Mouse (Mus musculus): Measurements from ENCODE around the gene Gnb3. TPM values are rescaled to one million over a fixed set of nuclear protein-coding genes. Genes with fewer than 3 reads are reported as not detected.

Gene Gnb3
- polyA plus RNA-seq (2014; fragmentation: Nextera tagmentation; extraction: Ambion mirVana): 0.44 and 0.54 TPM in 2 replicates

DNA sequence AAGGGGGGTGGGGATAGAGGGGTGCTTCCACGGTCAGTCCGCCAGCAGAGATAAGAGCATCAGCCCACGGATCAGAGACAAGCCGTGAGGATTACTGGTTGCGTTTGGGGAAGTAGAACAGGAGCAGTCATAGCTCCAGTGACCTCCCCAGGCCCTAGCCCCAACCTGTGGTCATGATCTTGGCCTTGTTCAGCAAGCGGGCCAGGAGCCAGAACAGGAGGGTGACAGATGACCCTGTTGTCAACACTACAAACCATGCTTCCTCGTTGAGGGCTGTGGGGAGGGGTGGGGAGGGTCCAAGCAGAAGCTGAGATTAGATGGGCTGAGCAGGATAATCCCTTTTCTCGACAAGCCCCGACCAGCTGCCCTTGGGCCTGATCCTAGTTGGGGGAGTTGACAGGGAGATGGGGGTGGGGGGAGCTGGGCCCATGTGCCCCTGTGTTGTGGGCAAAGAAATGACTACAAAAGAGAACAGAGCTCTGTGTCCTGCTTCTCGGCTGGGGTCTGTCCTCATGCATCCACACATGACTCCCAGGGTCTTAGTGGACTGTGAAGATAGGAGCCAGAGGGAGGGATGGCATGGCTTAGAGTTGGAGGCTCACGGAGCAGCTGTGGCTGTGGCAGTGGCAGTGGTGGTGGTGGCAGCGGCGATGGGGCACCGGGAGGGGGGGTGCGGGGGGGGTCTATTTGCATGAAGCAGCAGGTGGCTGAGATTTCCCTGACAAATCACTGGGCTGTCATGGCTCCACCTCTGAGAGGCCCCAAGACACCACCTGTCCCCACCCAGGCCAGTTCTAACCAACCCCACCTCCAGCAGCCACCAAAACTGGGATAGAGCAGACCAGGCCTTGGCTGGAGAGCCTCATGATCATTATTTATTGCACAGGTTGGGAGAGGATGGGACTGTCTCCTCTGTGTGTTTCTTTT is at the start of gene Gnb3:
Gnb3 (minus strand) TSS at position 35 of the 927 bp plus-strand sequence.
- WGBS: 42% methylated on average over 15 of the region's 15 CpGs
- Histone ChIP-seq H3K9ac (replicated peaks; ENCODE audit: low read depth, low read length) (peak within 1 kb of the TSS; percentile 8; the same call in 1 of the 2 replicates), H3K4me3 (ENCODE audit: low read depth, low read length) (no peak within 1 kb of the TSS), H3K27ac (ENCODE audit: low read depth, low read length) (no peak within 1 kb of the TSS), H3K4me1 (ENCODE audit: control insufficient read depth, insufficient read depth, low read length) (no peaks in the 10 kb centered on the region), H3K27me3 (ENCODE audit: control insufficient read depth, insufficient read depth, low read length) (no peaks in the 10 kb centered on the region), H3K9me3 (ENCODE audit: control insufficient read depth, low read length) (no peaks in the 10 kb centered on the region), H3K36me3 (ENCODE audit: control insufficient read depth, insufficient read depth, low read length) (peaks cover 3% of the 10 kb centered on the region), H3K4me2 (ENCODE audit: low read depth, low read length) (no peak within 1 kb of the TSS)
- ATAC-seq (ENCODE audit: low read depth): no peak

DNA sequence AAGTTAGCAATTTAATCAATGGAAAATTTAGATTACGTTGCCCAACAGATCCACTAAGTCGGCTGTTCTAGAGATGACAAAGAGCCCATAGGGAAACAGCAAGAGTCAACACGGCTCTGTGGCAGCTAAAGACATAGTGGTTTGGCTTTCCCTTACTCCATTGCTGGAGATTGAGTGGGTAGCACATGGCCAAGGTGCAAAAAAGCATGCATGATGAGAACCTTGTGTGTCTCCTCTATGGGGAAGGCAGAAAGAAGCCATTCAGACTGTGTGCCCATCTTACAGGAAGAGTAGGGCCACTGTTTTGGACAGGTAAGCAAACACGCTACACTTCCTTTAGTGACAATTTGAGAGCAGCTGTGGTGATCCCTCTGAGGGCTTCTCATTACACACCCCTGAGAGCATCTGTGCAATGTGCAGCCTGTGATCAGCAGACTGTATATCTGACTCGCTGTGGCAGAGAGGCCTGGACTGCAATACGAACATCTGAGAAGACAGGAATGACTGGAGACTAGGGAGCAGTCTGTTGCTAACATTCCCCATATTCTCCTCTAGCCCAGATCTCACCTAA is 48.6 kb upstream of the Gnb3 start:
- no peak overlapping the region for H3K9ac ChIP-seq (replicated peaks; ENCODE audit: low read depth, low read length)
- no peak overlapping the region for H3K4me2 ChIP-seq (ENCODE audit: low read depth, low read length)
- H3K4me3 ChIP-seq (ENCODE audit: low read depth, low read length): no peak overlapping the region
- no peaks in the 10 kb centered on the region for H3K4me1 ChIP-seq (ENCODE audit: control insufficient read depth, insufficient read depth, low read length)
- 86% methylated on average over 6 of the region's 6 CpGs for WGBS
- H3K27ac ChIP-seq (ENCODE audit: low read depth, low read length): no peak overlapping the region
- no peaks in the 10 kb centered on the region for H3K36me3 ChIP-seq (ENCODE audit: control insufficient read depth, insufficient read depth, low read length)
- no peaks in the 10 kb centered on the region for H3K27me3 ChIP-seq (ENCODE audit: control insufficient read depth, insufficient read depth, low read length)
- no peaks in the 10 kb centered on the region for H3K9me3 ChIP-seq (ENCODE audit: control insufficient read depth, low read length)
- ATAC-seq (ENCODE audit: low read depth): no peak

DNA sequence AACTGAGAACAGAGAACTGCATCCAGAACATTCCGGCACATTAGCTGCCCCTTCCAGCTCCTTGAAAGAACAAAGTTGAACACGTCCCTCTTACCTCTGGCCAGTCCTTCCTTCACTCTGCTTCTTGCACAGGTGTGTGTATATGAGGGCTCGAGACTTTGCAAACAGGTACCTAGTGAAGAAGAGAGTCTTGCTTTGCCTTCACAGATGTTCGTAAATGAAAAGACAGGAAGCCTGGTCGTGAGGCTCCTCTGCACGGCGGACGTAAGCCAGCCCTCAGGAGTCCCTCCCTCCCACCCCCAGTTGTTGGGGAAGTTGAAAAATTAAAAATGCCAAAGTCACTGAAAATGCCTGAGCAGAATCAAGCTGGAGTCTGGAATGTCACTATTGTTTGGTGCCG is 47.9 kb upstream of the Gnb3 start, which contains the start of gene Cd4:
Cd4 (minus strand) TSS at position 236 of the 400 bp plus-strand sequence.
- 89% methylated on average over 9 of the region's 9 CpGs for WGBS
- Histone ChIP-seq H3K27me3 (ENCODE audit: control insufficient read depth, insufficient read depth, low read length) (no peaks in the 10 kb centered on the region), H3K4me2 (ENCODE audit: low read depth, low read length) (no peak within 1 kb of the TSS), H3K36me3 (ENCODE audit: control insufficient read depth, insufficient read depth, low read length) (no peaks in the 10 kb centered on the region), H3K27ac (ENCODE audit: low read depth, low read length) (no peak within 1 kb of the TSS), H3K9ac (replicated peaks; ENCODE audit: low read depth, low read length) (no peak within 1 kb of the TSS), H3K9me3 (ENCODE audit: control insufficient read depth, low read length) (no peaks in the 10 kb centered on the region), H3K4me3 (ENCODE audit: low read depth, low read length) (no peak within 1 kb of the TSS), H3K4me1 (ENCODE audit: control insufficient read depth, insufficient read depth, low read length) (no peaks in the 10 kb centered on the region)
- no peak for ATAC-seq (ENCODE audit: low read depth)

DNA sequence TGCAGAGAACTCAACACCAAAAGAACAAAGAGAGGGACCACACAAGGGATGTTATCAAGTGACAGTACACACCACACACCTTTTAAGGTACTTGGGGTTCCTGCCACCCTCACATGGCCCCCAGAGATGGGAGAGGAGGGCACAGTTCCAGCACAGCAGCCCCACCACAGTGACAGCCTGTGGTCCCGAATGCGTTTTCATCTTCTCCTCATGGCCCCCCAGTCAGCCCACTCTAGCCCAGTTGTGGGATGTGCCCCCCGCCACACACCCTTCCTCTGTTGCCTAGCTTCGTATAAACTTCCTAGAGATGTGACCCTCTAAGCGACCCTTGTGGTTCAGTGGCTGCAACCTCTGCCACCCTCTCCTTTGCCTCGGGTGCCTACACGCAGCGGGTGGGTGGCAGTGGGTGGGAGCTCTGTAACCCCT is 45.9 kb upstream of the Gnb3 start:
- Histone ChIP-seq H3K27ac (ENCODE audit: low read depth, low read length) (no peak overlapping the region), H3K4me3 (ENCODE audit: low read depth, low read length) (no peak overlapping the region), H3K9ac (replicated peaks; ENCODE audit: low read depth, low read length) (no peak overlapping the region), H3K27me3 (ENCODE audit: control insufficient read depth, insufficient read depth, low read length) (no peaks in the 10 kb centered on the region), H3K9me3 (ENCODE audit: control insufficient read depth, low read length) (no peaks in the 10 kb centered on the region), H3K4me1 (ENCODE audit: control insufficient read depth, insufficient read depth, low read length) (no peaks in the 10 kb centered on the region), H3K36me3 (ENCODE audit: control insufficient read depth, insufficient read depth, low read length) (no peaks in the 10 kb centered on the region), H3K4me2 (ENCODE audit: low read depth, low read length) (no peak overlapping the region)
- WGBS: 97% methylated on average over 8 of the region's 8 CpGs
- no peak for ATAC-seq (ENCODE audit: low read depth)

DNA sequence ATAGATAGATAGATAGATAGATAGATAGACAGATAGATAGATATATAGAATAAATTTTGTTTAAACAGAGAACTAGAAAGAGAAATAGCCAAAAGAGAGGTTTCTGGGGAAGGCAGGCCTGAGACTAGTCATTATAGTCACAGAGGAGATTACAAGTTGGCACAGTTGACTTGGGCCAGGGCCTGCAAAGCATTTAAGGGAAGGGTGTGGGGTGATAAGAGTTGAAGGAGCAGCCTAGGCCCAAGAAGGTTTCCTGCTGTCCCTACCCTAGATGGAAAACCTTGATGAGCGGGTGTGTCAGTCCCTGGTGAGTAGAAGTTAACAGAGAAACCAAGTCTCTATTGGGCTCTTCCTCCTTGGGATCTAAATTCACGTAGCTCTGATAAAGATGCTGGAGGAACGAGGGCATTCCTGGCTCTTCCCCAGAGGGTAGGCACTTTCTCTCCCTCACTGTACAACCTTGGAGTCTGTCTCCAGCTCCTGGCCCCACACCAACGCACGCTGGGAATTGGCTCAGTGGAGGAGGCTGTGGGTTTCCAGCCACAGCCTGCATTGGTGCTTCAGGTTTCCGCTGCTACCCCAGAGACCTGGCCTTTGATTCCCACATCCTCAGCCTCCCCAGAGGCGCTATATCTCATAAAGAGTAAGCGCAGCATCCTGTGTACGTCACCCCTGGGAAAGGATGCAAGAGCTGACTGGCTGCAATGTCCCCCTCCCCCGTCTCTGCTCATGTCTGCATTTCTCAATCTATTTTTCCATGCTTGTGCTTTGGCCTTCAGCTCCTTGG is 44.8 kb upstream of the Gnb3 start:
- H3K27me3 ChIP-seq (ENCODE audit: control insufficient read depth, insufficient read depth, low read length): no peaks in the 10 kb centered on the region
- no peak overlapping the region for H3K4me3 ChIP-seq (ENCODE audit: low read depth, low read length)
- no peak overlapping the region for H3K4me2 ChIP-seq (ENCODE audit: low read depth, low read length)
- H3K4me1 ChIP-seq (ENCODE audit: control insufficient read depth, insufficient read depth, low read length): no peaks in the 10 kb centered on the region
- WGBS: 67% methylated on average over 10 of the region's 10 CpGs
- H3K9ac ChIP-seq (replicated peaks; ENCODE audit: low read depth, low read length): no peak overlapping the region
- H3K27ac ChIP-seq (ENCODE audit: low read depth, low read length): no peak overlapping the region
- H3K36me3 ChIP-seq (ENCODE audit: control insufficient read depth, insufficient read depth, low read length): no peaks in the 10 kb centered on the region
- ATAC-seq (ENCODE audit: low read depth): no peak
- no peaks in the 10 kb centered on the region for H3K9me3 ChIP-seq (ENCODE audit: control insufficient read depth, low read length)

DNA sequence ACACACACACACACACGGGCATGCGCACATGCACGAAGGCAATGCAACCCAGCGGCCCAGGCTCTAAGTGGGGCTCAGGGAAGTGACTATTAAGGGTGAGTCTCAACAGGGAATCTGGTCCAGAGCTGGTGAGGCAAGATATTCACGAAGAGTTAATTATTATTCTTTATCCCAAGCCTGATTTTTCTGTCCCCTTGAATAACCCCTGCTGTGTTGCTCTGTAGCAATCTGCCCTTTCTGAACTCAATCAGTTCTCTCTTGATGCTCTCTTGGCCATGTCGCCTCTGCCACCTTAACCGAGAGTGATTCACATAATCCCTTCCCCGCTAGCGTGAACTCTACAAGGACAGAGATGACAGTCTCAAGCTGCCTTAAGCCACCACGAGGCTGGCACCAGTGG is 43.3 kb upstream of the Gnb3 start:
- no peak for ATAC-seq (ENCODE audit: low read depth)
- Histone ChIP-seq H3K27ac (ENCODE audit: low read depth, low read length) (no peak overlapping the region), H3K4me1 (ENCODE audit: control insufficient read depth, insufficient read depth, low read length) (no peaks in the 10 kb centered on the region), H3K27me3 (ENCODE audit: control insufficient read depth, insufficient read depth, low read length) (no peaks in the 10 kb centered on the region), H3K9ac (replicated peaks; ENCODE audit: low read depth, low read length) (no peak overlapping the region), H3K9me3 (ENCODE audit: control insufficient read depth, low read length) (no peaks in the 10 kb centered on the region), H3K4me3 (ENCODE audit: low read depth, low read length) (no peak overlapping the region), H3K4me2 (ENCODE audit: low read depth, low read length) (no peak overlapping the region), H3K36me3 (ENCODE audit: control insufficient read depth, insufficient read depth, low read length) (no peaks in the 10 kb centered on the region)
- 80% methylated on average over 10 of the region's 10 CpGs for WGBS

DNA sequence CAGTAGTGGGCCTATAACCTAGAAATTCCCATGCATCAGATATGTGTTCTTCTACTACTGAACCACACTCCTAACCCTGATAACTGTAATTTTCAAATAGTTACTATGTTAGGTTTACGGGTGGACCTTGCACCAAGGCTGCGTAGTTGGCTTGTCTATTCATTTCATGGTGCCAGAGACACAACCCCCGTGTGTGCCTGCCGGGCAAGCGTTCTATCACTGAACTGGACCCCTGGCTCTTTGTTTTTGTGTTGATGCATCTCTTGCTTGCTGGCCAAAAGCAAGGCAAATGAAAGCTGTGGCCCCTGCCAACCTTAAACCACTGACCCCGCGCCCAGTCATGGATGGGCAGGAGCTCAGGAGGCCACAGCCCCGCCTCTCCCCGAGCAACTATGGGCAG is 41.7 kb upstream of the Gnb3 start:
- Histone ChIP-seq H3K4me3 (ENCODE audit: low read depth, low read length) (no peak overlapping the region), H3K4me2 (ENCODE audit: low read depth, low read length) (no peak overlapping the region), H3K36me3 (ENCODE audit: control insufficient read depth, insufficient read depth, low read length) (no peaks in the 10 kb centered on the region), H3K27me3 (ENCODE audit: control insufficient read depth, insufficient read depth, low read length) (no peaks in the 10 kb centered on the region), H3K4me1 (ENCODE audit: control insufficient read depth, insufficient read depth, low read length) (no peaks in the 10 kb centered on the region), H3K27ac (ENCODE audit: low read depth, low read length) (no peak overlapping the region), H3K9me3 (ENCODE audit: control insufficient read depth, low read length) (no peaks in the 10 kb centered on the region), H3K9ac (replicated peaks; ENCODE audit: low read depth, low read length) (no peak overlapping the region)
- no peak for ATAC-seq (ENCODE audit: low read depth)
- 93% methylated on average over 9 of the region's 9 CpGs for WGBS

DNA sequence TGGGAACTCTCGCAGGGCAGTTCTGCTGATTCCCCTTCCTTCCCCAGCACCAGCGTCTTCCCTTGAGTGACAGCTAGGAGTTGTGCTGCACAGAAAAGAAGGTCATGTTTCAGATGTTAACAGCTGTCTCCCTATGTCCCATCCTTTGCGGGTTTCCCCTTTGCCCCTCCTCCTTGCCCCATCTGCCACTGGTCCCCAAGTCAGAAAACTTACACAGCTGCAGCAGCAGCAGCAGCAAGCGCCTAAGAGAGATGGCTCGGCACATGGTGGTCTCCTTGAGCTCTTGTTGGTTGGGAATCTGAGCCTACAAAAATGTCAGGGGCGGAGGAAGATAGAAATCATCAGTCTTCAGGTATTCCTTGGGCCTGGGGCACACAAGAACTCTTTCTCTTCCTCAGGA is 39.3 kb upstream of the Gnb3 start:
- no peak overlapping the region for H3K4me3 ChIP-seq (ENCODE audit: low read depth, low read length)
- no peak for ATAC-seq (ENCODE audit: low read depth)

More for the DNA sequence above, 39.3 kb upstream of the Gnb3 start:
- Histone ChIP-seq H3K9me3 (ENCODE audit: control insufficient read depth, low read length) (no peaks in the 10 kb centered on the region), H3K27ac (ENCODE audit: low read depth, low read length) (no peak overlapping the region), H3K9ac (replicated peaks; ENCODE audit: low read depth, low read length) (no peak overlapping the region), H3K4me2 (ENCODE audit: low read depth, low read length) (no peak overlapping the region), H3K27me3 (ENCODE audit: control insufficient read depth, insufficient read depth, low read length) (no peaks in the 10 kb centered on the region), H3K4me1 (ENCODE audit: control insufficient read depth, insufficient read depth, low read length) (no peaks in the 10 kb centered on the region), H3K36me3 (ENCODE audit: control insufficient read depth, insufficient read depth, low read length) (no peaks in the 10 kb centered on the region)
- 74% methylated on average over 6 of the region's 6 CpGs for WGBS

Measured in neural tube, embryonic 14.5 days (tissue).